Mouse (Mus musculus) small intestine, adult 2 months (tissue): ENCODE measurements around the gene Pdia4. TPM values are rescaled to one million over a fixed set of nuclear protein-coding genes. Genes with fewer than 3 reads are reported as not detected.
"Not testable (repeated sequence)": the region's sequence is repeated elsewhere in the genome, so short reads cannot be mapped to it uniquely, and the experiment has no call there.

Source experiments
- H3K27ac ChIP-seq: fragments of 200-500 bp; 2 replicates; pipeline ENCODE4 v1.5.1; 2012; ENCODE audit warnings: low read depth, low read length, control low read depth, inconsistent platforms; ENCODE audit not compliant: insufficient read depth
- H3K27me3 ChIP-seq: fragments of 200-500 bp; 2 replicates; pipeline ENCODE4 v1.6.1; 2012; ENCODE audit warnings: mild to moderate bottlenecking, moderate library complexity, low read length, inconsistent platforms; ENCODE audit not compliant: control insufficient read depth, insufficient read depth
- H3K36me3 ChIP-seq: fragments of 200-500 bp; 2 replicates; pipeline ENCODE4 v1.6.1; 2012; ENCODE audit warnings: mild to moderate bottlenecking, low read length, control low read depth, inconsistent platforms; ENCODE audit not compliant: control insufficient read depth, insufficient read depth
- H3K4me1 ChIP-seq: fragments of 200-500 bp; 2 replicates; pipeline ENCODE4 v1.6.1; 2012; ENCODE audit warnings: low read length, inconsistent platforms, mixed read lengths; ENCODE audit not compliant: control insufficient read depth, insufficient read depth, insufficient read length
- H3K4me3 ChIP-seq: fragments of 200-500 bp; 2 replicates; pipeline ENCODE4 v1.5.1; 2012; ENCODE audit warnings: low read depth, mild to moderate bottlenecking, control low read depth, inconsistent platforms, low read length, moderate library complexity
- WGBS: fragments of 180-500 bp; shearing (Covaris S2); methylation state at CpG from one replicate; pipeline ENCODE4 v1.1.7; 2018; 5-methylcytosine and 5-hydroxymethylcytosine counted together
- polyA plus RNA-seq: library from polyadenylated mRNA; depleted of rRNA; stranded (reverse); fragments of >200 nt; gene quantifications from 2 replicates; pipeline ENCODE4 v1.2.3, GENCODE M21; 2012; rRNA removed

Pdia4 gene
- polyA plus RNA-seq, 1 experiment = 15.3 TPM

DNA sequence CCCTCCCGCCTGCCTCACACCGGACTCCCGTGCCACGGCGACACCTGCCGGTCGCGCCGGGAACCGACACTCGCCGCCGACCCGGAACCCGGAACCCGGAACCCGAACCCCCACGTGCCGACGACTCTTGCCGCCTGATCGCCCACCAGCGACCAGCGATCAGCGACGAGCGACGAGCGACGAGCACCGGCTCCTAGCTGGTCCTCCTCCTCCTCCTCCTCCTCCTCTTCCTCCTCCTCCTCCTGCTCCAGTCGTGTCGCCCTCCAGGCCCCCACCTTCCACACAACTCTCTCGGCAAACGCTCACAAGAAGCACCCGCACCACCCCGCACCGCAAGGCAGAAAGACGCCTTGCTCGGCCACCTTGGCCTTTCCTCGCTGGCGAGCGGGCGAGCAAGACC, 60.1 kb downstream of the Pdia4 start:
- H3K36me3 ChIP-seq, H3K27ac ChIP-seq, H3K4me1 ChIP-seq, H3K4me3 ChIP-seq, H3K27me3 ChIP-seq: not testable (repeated sequence)
- 2% methylated on average over 14 of the region's 44 CpGs for WGBS

DNA sequence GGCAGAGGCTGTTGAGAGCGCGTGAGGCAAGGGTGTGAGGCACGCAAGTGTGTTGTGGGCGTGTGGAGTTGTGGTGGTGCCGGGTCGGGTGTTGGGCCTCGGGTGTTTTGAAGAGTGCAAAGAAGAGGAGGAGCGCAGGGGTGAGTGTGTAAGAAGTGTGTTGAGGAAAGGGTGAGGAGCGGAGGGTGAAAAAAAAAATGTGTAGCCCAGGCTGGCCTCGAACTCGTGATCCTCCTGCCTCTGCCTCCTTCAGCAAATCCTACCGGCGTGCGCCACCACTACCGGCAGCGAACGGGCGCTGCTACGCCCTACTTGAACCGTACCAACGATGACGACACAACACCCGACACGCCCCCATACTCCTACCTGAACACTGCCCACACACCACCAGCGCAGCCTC, 64.9 kb downstream of the Pdia4 start:
- H3K27ac ChIP-seq, H3K4me1 ChIP-seq, H3K4me3 ChIP-seq, H3K27me3 ChIP-seq, H3K36me3 ChIP-seq: not testable (repeated sequence)
- WGBS = 2% methylated on average over 14 of the region's 25 CpGs

DNA sequence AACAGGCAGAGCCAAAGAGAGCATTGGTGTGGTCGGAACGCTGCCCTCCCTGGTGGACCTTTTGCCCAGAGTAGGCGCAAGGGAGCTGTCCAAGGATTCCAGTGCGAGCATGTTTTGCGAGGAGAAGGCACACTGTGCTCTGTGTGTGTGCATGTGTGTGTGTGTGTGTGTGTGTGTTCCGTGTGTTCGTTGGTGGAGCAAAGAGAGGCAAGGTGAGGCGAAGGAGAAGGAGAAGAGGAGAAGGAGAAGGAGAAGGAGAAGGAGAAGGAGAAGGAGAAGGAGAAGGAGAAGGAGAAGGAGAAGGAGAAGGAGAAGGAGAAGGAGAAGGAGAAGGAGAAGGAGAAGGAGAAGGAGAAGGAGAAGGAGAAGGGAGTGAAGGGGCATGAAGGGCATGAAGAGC, 65.3 kb downstream of the Pdia4 start:
- H3K27ac ChIP-seq, H3K4me1 ChIP-seq, H3K27me3 ChIP-seq, H3K36me3 ChIP-seq, H3K4me3 ChIP-seq: not testable (repeated sequence)
- WGBS = 89% methylated on average over 4 of the region's 8 CpGs

Other genes starting within 250 kb of the Pdia4 start
- 1.4 and 3.8 TPM in 2 replicates for gene Ezh2, start 218.1 kb downstream of the Pdia4 start, polyA plus RNA-seq
- 0.08 and 0.10 TPM in 2 replicates for gene Zfp786, start 17.4 kb upstream of the Pdia4 start, polyA plus RNA-seq
- gene Zfp398, start 22.2 kb upstream of the Pdia4 start, polyA plus RNA-seq = 4.1 and 4.2 TPM in 2 replicates
- 2.8 and 5.9 TPM in 2 replicates for gene Zfp282, start 63.8 kb upstream of the Pdia4 start, polyA plus RNA-seq
- gene Zfp212, start 107.0 kb upstream of the Pdia4 start, polyA plus RNA-seq = 2.3 and 5.7 TPM in 2 replicates
- gene Zfp956, start 140.0 kb upstream of the Pdia4 start, polyA plus RNA-seq = 5.1 and 6.9 TPM in 2 replicates
- gene Zfp777, start 235.5 kb upstream of the Pdia4 start, polyA plus RNA-seq = 9.4 and 18.0 TPM in 2 replicates